Mouse (Mus musculus) CH12.LX (cell line): ENCODE data around the gene Lsm2. TPM values are rescaled to one million over a fixed set of nuclear protein-coding genes. Genes with fewer than 3 reads are reported as not detected.

Experiments used
- DNase-seq: peaks from one replicate; pipeline ENCODE4 v3.0.0-alpha.2; 2013; ENCODE audit errors: extremely low read depth
- H3K27ac ChIP-seq: 2 replicates; pipeline ENCODE4 v1.5.1; 2012; ENCODE audit warnings: low read depth, mild to moderate bottlenecking, control low read depth, moderate library complexity; ENCODE audit not compliant: insufficient read depth
- H3K27me3 ChIP-seq: replicated peaks from 2 replicates; pipeline ENCODE3; 2012; ENCODE audit warnings: inconsistent platforms
- H3K36me3 ChIP-seq, 2 experiments: replicated peaks in 1 of 2; 2 replicates each; pipeline versions ENCODE3 to v1.6.1; 2012; ENCODE audit warnings: inconsistent platforms in 1 of 2, low read length in 1 of 2, mild to moderate bottlenecking in 1 of 2, mixed read lengths in 1 of 2, moderate library complexity in 1 of 2; ENCODE audit not compliant: control insufficient read depth in 1 of 2, insufficient read depth in 1 of 2
- H3K4me1 ChIP-seq, 2 experiments: 2 replicates each; pipeline ENCODE4 v1.6.1; 2012; ENCODE audit warnings: inconsistent platforms in 1 of 2, moderate library complexity in 1 of 2; ENCODE audit not compliant: insufficient read depth in 2 of 2, control insufficient read depth in 1 of 2
- H3K4me2 ChIP-seq: 2 replicates; pipeline ENCODE4 v1.6.1; 2012; ENCODE audit warnings: low read depth, mild to moderate bottlenecking, control low read depth; ENCODE audit not compliant: poor library complexity, insufficient read depth, severe bottlenecking
- H3K4me3 ChIP-seq, 3 experiments: fragments of 150-350 bp in 1 of 3; sonication (generic) in 1 of 3; replicated peaks in 1 of 3; 2 replicates each; pipeline versions ENCODE3 to v1.5.1; 2011 to 2012; ENCODE audit warnings: low read depth in 2 of 3, low read length in 2 of 3, mild to moderate bottlenecking in 2 of 3, moderate library complexity in 2 of 3, control low read depth in 1 of 3, improper control_type of control experiment in 1 of 3, inconsistent platforms in 1 of 3, mixed read lengths in 1 of 3; ENCODE audit not compliant: poor library complexity in 1 of 3
- H3K79me2 ChIP-seq: replicated peaks from 2 replicates; pipeline ENCODE4 v1.6.1; 2012; ENCODE audit warnings: mild to moderate bottlenecking, moderate library complexity; ENCODE audit not compliant: control insufficient read depth, poor library complexity, insufficient read depth, severe bottlenecking; ENCODE audit errors: extremely low read depth
- H3K9ac ChIP-seq: 2 replicates; pipeline ENCODE4 v1.6.1; 2012; ENCODE audit warnings: low read depth, mild to moderate bottlenecking, control low read depth, moderate library complexity; ENCODE audit not compliant: insufficient read depth
- H3K9me3 ChIP-seq: replicated peaks from 2 replicates; pipeline ENCODE3; 2012; ENCODE audit warnings: low read length, inconsistent platforms, mixed read lengths
- CHD1 ChIP-seq: IDR thresholded peaks from 2 replicates; pipeline ENCODE4 v1.6.1; 2012; ENCODE audit warnings: low read depth, low read length, improper control_type of control experiment, inconsistent platforms
- E2F4 ChIP-seq: IDR thresholded peaks from 2 replicates; pipeline ENCODE4 v1.6.1; 2011; ENCODE audit warnings: low read depth, low read length, improper control_type of control experiment; ENCODE audit not compliant: insufficient replicate concordance
- ELF1 ChIP-seq: IDR thresholded peaks from 2 replicates; pipeline ENCODE4 v1.6.1; 2014; ENCODE audit warnings: low read depth, mild to moderate bottlenecking, inconsistent platforms, low read length, improper control_type of control experiment
- EP300 ChIP-seq: IDR thresholded peaks from 2 replicates; pipeline ENCODE4 v1.6.1; 2011; ENCODE audit warnings: low read length, improper control_type of control experiment
- ETS1 ChIP-seq: conservative IDR thresholded peaks from 2 replicates; pipeline ENCODE4 v1.6.1; 2012; ENCODE audit warnings: low read depth, mild to moderate bottlenecking, inconsistent platforms, low read length, improper control_type of control experiment, moderate library complexity
- GABPA ChIP-seq: IDR thresholded peaks from 2 replicates; pipeline ENCODE4 v1.6.1; 2012; ENCODE audit warnings: low read depth, low read length, improper control_type of control experiment, inconsistent platforms; ENCODE audit not compliant: insufficient replicate concordance
- HCFC1 ChIP-seq: IDR thresholded peaks from 2 replicates; pipeline ENCODE4 v1.6.1; 2012; ENCODE audit warnings: low read depth, mild to moderate bottlenecking, inconsistent platforms, low read length, improper control_type of control experiment
- IRF4 ChIP-seq: IDR thresholded peaks from 2 replicates; pipeline ENCODE4 v1.6.1; 2014; ENCODE audit warnings: low read depth, mild to moderate bottlenecking, inconsistent platforms, low read length, improper control_type of control experiment
- JUN ChIP-seq: IDR thresholded peaks from 2 replicates; pipeline ENCODE4 v1.6.1; 2011; ENCODE audit warnings: low read depth, mild to moderate bottlenecking, low read length, improper control_type of control experiment, moderate library complexity; ENCODE audit not compliant: insufficient read depth
- JUND ChIP-seq: conservative IDR thresholded peaks from 2 replicates; pipeline ENCODE4 v1.6.1; 2011; ENCODE audit warnings: low read depth, low read length, improper control_type of control experiment
- MAFK ChIP-seq: IDR thresholded peaks from 2 replicates; pipeline ENCODE4 v1.6.1; 2011; ENCODE audit warnings: low read length, improper control_type of control experiment; ENCODE audit not compliant: insufficient replicate concordance
- MYC ChIP-seq: IDR thresholded peaks from 2 replicates; pipeline ENCODE4 v1.6.1; 2011; ENCODE audit warnings: low read depth, mild to moderate bottlenecking, improper control_type of control experiment, low read length
- NELFE ChIP-seq: IDR thresholded peaks from 2 replicates; pipeline ENCODE4 v1.6.1; 2011; ENCODE audit warnings: low read depth, low read length, improper control_type of control experiment
- NRF1 ChIP-seq: IDR thresholded peaks from 2 replicates; pipeline ENCODE4 v1.6.1; 2014; ENCODE audit warnings: low read depth, mild to moderate bottlenecking, inconsistent platforms, low read length, improper control_type of control experiment, moderate library complexity
- POLR2A ChIP-seq: IDR thresholded peaks from 2 replicates; pipeline ENCODE4 v1.6.1; 2011; ENCODE audit warnings: low read depth, mild to moderate bottlenecking, improper control_type of control experiment, low read length
- POLR2AphosphoS2 ChIP-seq: IDR thresholded peaks from 2 replicates; pipeline ENCODE4 v1.6.1; 2011; ENCODE audit warnings: low read depth, low read length, improper control_type of control experiment
- RAD21 ChIP-seq: IDR thresholded peaks from 2 replicates; pipeline ENCODE4 v1.6.1; 2011; ENCODE audit warnings: low read depth, mild to moderate bottlenecking, low read length, improper control_type of control experiment, moderate library complexity
- SIN3A ChIP-seq: IDR thresholded peaks from 2 replicates; pipeline ENCODE4 v1.6.1; 2012; ENCODE audit warnings: low read length, improper control_type of control experiment, inconsistent platforms
- SMC3 ChIP-seq: IDR thresholded peaks from 2 replicates; pipeline ENCODE4 v1.6.1; 2011; ENCODE audit warnings: low read depth, low read length, improper control_type of control experiment
- TBP ChIP-seq: conservative IDR thresholded peaks from 2 replicates; pipeline ENCODE4 v1.6.1; 2011; ENCODE audit warnings: low read depth, low read length, improper control_type of control experiment
- TCF12 ChIP-seq: IDR thresholded peaks from 2 replicates; pipeline ENCODE4 v1.6.1; 2014; ENCODE audit warnings: low read depth, mild to moderate bottlenecking, inconsistent platforms, low read length, improper control_type of control experiment
- UBTF ChIP-seq: IDR thresholded peaks from 2 replicates; pipeline ENCODE4 v1.6.1; 2012; ENCODE audit warnings: low read depth, mild to moderate bottlenecking, inconsistent platforms, low read length, improper control_type of control experiment, moderate library complexity
- USF1 ChIP-seq: IDR thresholded peaks from 2 replicates; pipeline ENCODE4 v1.6.1; 2014; ENCODE audit warnings: low read depth, mild to moderate bottlenecking, inconsistent platforms, low read length, improper control_type of control experiment
- USF2 ChIP-seq: conservative IDR thresholded peaks from 2 replicates; pipeline ENCODE4 v1.6.1; 2011; ENCODE audit warnings: low read depth, low read length, improper control_type of control experiment
- ZC3H11A ChIP-seq: IDR thresholded peaks from 2 replicates; pipeline ENCODE4 v1.6.1; 2012; ENCODE audit warnings: low read depth, mild to moderate bottlenecking, inconsistent platforms, low read length, improper control_type of control experiment
- dilution Hi-C: fragments of 300-500 bp; cut with MboI; formaldehyde crosslinking; loops from 2 replicates; pipeline ENCODE4 v1.14.3; 2020; ENCODE audit warnings: low sequenced_read_pairs; ENCODE audit not compliant: extremely low pct_unique_long_range_greater_than_20kb, extremely low pct_ligation_motif_present
- in situ Hi-C: fragments of 300-500 bp; cut with MboI; formaldehyde crosslinking; loops from 3 replicates; pipeline ENCODE4 v1.14.3; 2019; ENCODE audit warnings: low sequenced_read_pairs, low pct_ligation_motif_present, low pct_unique_long_range_greater_than_20kb, mixed read lengths
- polyA plus RNA-seq: library from polyadenylated mRNA; unstranded; fragments of >175 nt; gene quantifications from 2 replicates; pipeline ENCODE4 v1.2.1, GENCODE M21; 2012; ENCODE audit warnings: low read depth; ENCODE audit not compliant: insufficient read length
- total RNA-seq, 2 experiments: library from RNA; depleted of rRNA; stranded (reverse); fragments of 300-350 nt in 1 of 2; fragments of >200 nt in 1 of 2; gene quantifications; 2 replicates each; pipeline ENCODE4 v1.2.3; 2012 to 2014

Gene Lsm2
- total and polyA plus RNA-seq, 3 experiments, result 104 to 345 (median 135) TPM

DNA sequence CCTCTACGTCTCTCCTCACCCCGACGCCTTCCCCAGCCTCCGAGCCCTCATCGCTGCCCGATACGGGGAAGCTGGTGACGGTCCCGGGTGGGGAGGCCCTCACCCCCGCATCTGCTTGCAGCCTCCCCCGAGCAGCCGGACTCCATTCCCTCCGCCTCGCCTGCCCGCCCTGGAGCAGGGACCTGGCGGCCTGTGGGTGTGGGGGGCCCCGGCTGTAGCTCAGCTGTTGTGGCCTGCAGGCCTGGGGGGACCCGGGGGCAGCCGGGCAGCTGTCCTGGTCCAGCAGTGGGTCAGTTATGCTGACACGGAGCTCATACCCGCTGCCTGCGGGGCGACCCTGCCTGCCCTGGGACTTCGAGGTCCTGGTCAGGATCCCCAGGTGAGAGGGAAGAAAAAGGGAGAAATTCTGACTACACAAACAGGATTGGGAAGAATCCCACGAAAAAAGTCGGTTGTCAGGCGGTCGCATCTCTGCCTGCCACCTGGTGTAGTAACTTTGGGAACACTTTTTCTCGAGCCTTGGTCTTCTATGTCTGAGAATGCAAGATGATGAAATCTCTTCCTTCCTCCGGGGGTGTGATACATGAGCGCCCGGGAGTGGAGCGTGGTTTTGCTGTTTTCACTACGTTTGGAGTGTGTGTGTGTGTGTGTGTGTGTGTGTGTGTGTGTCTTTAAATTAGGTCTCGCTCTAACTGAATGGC, 19.9 kb downstream of the Lsm2 start (continued):
- TF ChIP-seq HCFC1 (no peak), NELFE (no peak)

GRCm38 (mm10) chr17:35002153-35002865, 20.6 kb downstream of the Lsm2 start:
- H3K4me2 ChIP-seq, result peak overlapping the region; percentile 88
- peaks cover 8 to 14% of the 10 kb centered on the region in 2 experiments; a peak in 3 of 4 replicates for H3K4me1 ChIP-seq
- H3K79me2 ChIP-seq, result peaks cover 36% of the 10 kb centered on the region
- peak overlapping the region; percentile 100 for H3K9ac ChIP-seq
- H3K9me3 ChIP-seq, result peaks cover 27% of the 10 kb centered on the region
- peaks cover 45 to 59% of the 10 kb centered on the region in 2 experiments for H3K36me3 ChIP-seq
- H3K27me3 ChIP-seq, result no peaks in the 10 kb centered on the region
- dilution Hi-C loops (no loop called here), in situ Hi-C loops (no loop called here)
- peak overlapping the region; percentile 84 to 94 (median 86) for H3K4me3 ChIP-seq
- TF ChIP-seq POLR2A, result peak; percentile 71
- TF ChIP-seq SIN3A, result no peak; the same call in 1 of the 2 replicates
- TF ChIP-seq NELFE, result peak; percentile 63
- TF ChIP-seq ETS1, result no peak
- TF ChIP-seq E2F4, result no peak
- peak; percentile 78; the same call in 1 of the 2 replicates for TF ChIP-seq POLR2AphosphoS2
- peak; percentile 51; the same call in 1 of the 2 replicates for TF ChIP-seq CHD1
- TF ChIP-seq MAFK, result no peak
- peak; percentile 83 for TF ChIP-seq TBP
- peak overlapping the region; percentile 100 for H3K27ac ChIP-seq
- DNase-seq, result peak; percentile 60

DNA sequence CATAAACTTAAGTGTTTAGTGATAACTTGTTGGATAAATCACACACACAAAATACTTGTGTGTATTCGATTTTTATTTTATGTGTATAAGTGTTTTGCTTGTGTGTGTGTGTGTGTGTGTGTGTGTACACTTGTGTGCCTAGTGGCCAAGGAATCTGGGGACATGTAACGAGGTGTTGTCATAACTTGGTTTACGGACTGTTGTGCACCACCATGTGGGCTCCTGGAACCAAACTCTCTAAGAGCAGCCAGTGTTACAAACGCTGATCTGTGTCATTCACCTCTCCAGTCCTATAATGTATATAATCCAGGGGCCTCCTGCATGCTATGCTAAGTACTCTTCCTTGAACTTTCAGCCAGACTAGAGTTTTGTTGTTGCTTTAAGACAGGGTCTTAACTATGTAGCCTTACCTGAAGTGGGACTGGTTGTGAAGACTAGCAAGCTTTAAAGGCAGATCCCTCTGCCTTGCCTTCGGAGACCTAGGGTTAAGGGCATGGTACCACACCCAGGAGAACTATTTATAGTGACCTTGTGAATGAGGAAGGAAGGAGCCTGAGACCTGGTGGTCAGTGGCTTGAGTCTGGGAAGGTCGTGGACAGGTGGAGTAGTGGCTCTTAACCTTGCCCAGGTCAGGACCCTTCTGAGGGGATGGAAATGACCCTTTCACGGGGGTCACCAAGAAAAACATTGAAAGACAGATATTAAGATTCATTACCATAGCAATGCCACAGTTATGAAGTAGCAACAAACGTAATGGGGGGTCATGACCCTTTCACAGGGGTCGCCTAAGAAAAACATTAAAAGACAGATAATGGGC, 21.6 kb downstream of the Lsm2 start:
- H3K4me1 ChIP-seq, result peaks cover 8 to 20% of the 10 kb centered on the region in 2 experiments; a peak in 3 of 4 replicates
- H3K9me3 ChIP-seq, result peaks cover 18% of the 10 kb centered on the region
- dilution Hi-C loops, result no loop called here
- peaks cover 37% of the 10 kb centered on the region for H3K79me2 ChIP-seq
- peak overlapping the region; percentile 100 for H3K27ac ChIP-seq
- in situ Hi-C loops, result no loop called here
- H3K9ac ChIP-seq, result peak overlapping the region; percentile 100
- peak overlapping the region; percentile 84 to 94 (median 86) for H3K4me3 ChIP-seq
- H3K36me3 ChIP-seq, result peaks cover 42 to 57% of the 10 kb centered on the region in 2 experiments
- peak; percentile 45 for DNase-seq
- peak overlapping the region; percentile 88 for H3K4me2 ChIP-seq
- no peaks in the 10 kb centered on the region for H3K27me3 ChIP-seq
- TF ChIP-seq RAD21 (no peak), UBTF (no peak), GABPA (no peak), JUND (no peak), ZC3H11A (no peak), SMC3 (no peak), TCF12 (no peak; the same call in 1 of the 2 replicates), JUN (no peak), USF2 (no peak), NRF1 (no peak), IRF4 (no peak), USF1 (no peak), NELFE (no peak), SIN3A (peak; percentile 52; the same call in 1 of the 2 replicates), HCFC1 (no peak), MYC (peak; percentile 64), POLR2A (peak; percentile 40; the same call in 1 of the 2 replicates), EP300 (no peak), ELF1 (no peak)
